Mouse (Mus musculus) hindbrain, embryonic 10.5 days (tissue): ENCODE measurements at regions not wholly inside any gene's neighbourhood (a gene's known extent, or its start where the extent isn't known, plus 50 kb on each side); places are given as distances from the start of the nearest gene placed in this dataset.

Experiments
- DNase-seq: peaks from one replicate; pipeline ENCODE4 v3.0.0-alpha.2; 2017; ENCODE audit warnings: low spot score
- H3K27ac ChIP-seq: fragments of 300-500 bp; sonication (generic); 2 replicates; pipeline ENCODE4 v1.5.1; 2016; ENCODE audit warnings: mild to moderate bottlenecking, moderate library complexity
- H3K27me3 ChIP-seq: fragments of 300-500 bp; sonication (generic); 2 replicates; pipeline ENCODE4 v1.6.1; 2016; ENCODE audit warnings: mild to moderate bottlenecking; ENCODE audit not compliant: poor library complexity, insufficient read depth, severe bottlenecking
- H3K36me3 ChIP-seq: fragments of 300-500 bp; sonication (generic); 2 replicates; pipeline ENCODE4 v1.6.1; 2016; ENCODE audit warnings: mild to moderate bottlenecking, moderate library complexity
- H3K4me1 ChIP-seq: fragments of 300-500 bp; sonication (generic); replicated peaks from 2 replicates; pipeline ENCODE4 v1.6.1; 2016; ENCODE audit warnings: mild to moderate bottlenecking
- H3K4me3 ChIP-seq: fragments of 300-500 bp; sonication (generic); 2 replicates; pipeline ENCODE4 v1.5.1; 2016; ENCODE audit warnings: mild to moderate bottlenecking, moderate library complexity
- H3K9me3 ChIP-seq: fragments of 300-500 bp; sonication (generic); 2 replicates; pipeline ENCODE4 v1.6.1; 2016; ENCODE audit warnings: mild to moderate bottlenecking, moderate library complexity
- WGBS: fragments of 180-500 bp; shearing (Covaris S2); methylation state at CpG from one replicate; pipeline ENCODE4 v1.1.7; 2016; 5-methylcytosine and 5-hydroxymethylcytosine counted together

GRCm38 (mm10) chr10:56737073-56737472, 359.9 kb downstream of the Gja1 start:
- no peaks in the 10 kb centered on the region for H3K36me3 ChIP-seq
- no peaks in the 10 kb centered on the region for H3K4me1 ChIP-seq
- no peak overlapping the region for H3K27ac ChIP-seq
- DNase-seq, result no peak
- no peaks in the 10 kb centered on the region for H3K27me3 ChIP-seq
- no peak overlapping the region for H3K4me3 ChIP-seq
- H3K9me3 ChIP-seq, result no peaks in the 10 kb centered on the region

DNA sequence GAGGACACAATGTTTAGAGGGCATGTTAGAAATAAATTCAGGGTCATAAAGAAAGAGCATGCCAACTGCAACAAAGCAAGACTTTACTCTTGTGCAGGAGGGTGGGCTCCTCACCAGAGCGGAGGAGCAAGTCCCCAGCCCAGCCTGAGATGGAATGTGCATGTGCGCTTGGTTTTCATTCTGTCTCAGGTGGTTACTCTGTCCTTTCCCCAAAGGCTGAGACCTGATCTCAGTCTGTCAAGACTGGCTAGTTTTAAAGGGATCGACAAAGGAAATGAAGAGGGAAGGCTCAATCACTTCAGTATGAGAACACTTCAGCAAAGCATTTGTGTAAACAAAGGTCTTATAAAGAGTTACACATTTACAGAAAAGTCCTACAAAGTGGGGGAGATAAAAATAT, 362.5 kb downstream of the Gja1 start:
- Histone ChIP-seq H3K4me3 (no peak overlapping the region), H3K36me3 (no peaks in the 10 kb centered on the region), H3K27ac (no peak overlapping the region), H3K27me3 (no peaks in the 10 kb centered on the region), H3K4me1 (no peaks in the 10 kb centered on the region), H3K9me3 (no peaks in the 10 kb centered on the region)
- WGBS, result 75% methylated on average over 3 of the region's 3 CpGs
- no peak for DNase-seq

DNA sequence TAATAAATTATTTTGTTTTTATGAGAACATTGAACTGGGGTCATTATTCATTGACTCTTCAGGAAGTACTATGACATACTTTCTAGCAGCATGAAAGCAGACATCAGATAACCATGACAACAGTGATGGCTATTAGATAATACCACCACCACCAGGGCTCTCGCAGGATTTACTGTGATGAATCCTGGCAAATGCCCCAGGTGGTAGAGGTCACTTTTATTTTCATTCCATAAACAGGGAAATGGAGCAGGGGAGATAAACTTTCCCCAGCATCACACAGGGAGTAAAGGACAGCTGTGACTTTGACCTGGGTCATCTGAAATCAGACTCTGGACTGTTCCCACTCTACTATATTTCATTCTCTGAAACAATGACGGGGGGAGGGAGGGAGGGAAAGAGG, 375.0 kb downstream of the Gja1 start:
- H3K4me3 ChIP-seq, result no peak overlapping the region
- H3K27me3 ChIP-seq, result no peaks in the 10 kb centered on the region
- WGBS, result 33% methylated on average over 2 of the region's 2 CpGs
- peak; percentile 8 for DNase-seq
- no peak overlapping the region for H3K27ac ChIP-seq
- no peaks in the 10 kb centered on the region for H3K9me3 ChIP-seq
- peaks cover 8% of the 10 kb centered on the region; the same call in 1 of the 2 replicates for H3K4me1 ChIP-seq
- no peaks in the 10 kb centered on the region for H3K36me3 ChIP-seq

DNA sequence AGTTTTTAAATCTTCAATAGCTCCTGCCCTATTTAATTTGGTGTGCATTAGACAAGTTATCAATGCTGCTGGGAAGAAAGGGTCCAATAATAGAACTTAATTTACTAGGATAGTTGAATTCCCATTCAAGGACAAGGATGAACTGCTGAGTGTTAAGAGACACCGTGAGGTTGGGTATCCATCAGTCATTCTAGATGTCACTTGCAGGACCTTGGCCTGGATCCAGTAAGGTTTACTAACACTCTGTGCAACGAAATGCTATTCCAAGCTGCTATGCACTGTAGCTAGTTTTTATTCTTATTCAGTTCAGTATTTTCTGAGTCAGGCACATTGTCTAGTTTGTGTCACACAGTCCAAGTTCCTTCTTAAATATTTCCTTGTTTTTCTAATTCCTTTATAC, 376.4 kb downstream of the Gja1 start:
- Histone ChIP-seq H3K4me3 (no peak overlapping the region), H3K9me3 (no peaks in the 10 kb centered on the region), H3K27me3 (no peaks in the 10 kb centered on the region), H3K4me1 (peaks cover 8% of the 10 kb centered on the region; the same call in 1 of the 2 replicates), H3K36me3 (no peaks in the 10 kb centered on the region), H3K27ac (no peak overlapping the region)
- 85% methylated on average over 2 of the region's 2 CpGs for WGBS
- no peak for DNase-seq

DNA sequence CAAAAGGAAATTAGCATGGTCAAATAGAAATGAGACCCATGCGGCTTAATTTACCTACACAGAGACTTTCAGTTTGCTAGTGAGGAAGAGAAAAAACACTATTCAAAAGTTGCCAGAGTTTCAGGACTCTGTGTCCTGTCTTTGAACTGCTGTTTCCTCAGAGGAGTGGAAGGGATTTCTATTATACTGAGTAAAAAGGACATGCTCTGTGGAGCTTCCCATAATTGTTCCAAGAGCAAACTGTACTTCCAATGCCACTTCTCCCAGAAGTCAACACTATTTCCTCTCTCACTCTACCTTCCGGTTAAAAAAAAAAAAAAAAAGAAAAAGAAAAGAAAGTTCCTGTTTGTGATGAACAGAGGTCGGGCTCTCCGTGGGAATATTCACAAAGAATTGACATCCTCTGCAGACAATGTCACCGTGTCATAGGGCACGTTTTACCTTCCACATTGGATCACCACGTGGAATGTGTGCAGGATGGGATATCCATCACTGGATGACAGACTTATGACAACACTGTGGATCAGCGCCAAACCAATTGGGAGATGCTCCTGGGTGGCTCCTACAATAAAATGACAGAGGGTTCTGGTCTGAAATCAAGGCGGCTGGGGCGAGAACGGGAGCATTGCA, 377.5 kb downstream of the Gja1 start:
- H3K27ac ChIP-seq, result no peak overlapping the region
- H3K4me3 ChIP-seq, result no peak overlapping the region
- peaks cover 8% of the 10 kb centered on the region; the same call in 1 of the 2 replicates for H3K4me1 ChIP-seq
- H3K9me3 ChIP-seq, result no peaks in the 10 kb centered on the region
- 78% methylated on average over 11 of the region's 11 CpGs for WGBS
- H3K27me3 ChIP-seq, result no peaks in the 10 kb centered on the region
- DNase-seq, result no peak
- H3K36me3 ChIP-seq, result no peaks in the 10 kb centered on the region

GRCm38 (mm10) chr10:56770629-56771028, 393.5 kb downstream of the Gja1 start:
- WGBS, result 89% methylated on average over 4 of the region's 4 CpGs

DNA sequence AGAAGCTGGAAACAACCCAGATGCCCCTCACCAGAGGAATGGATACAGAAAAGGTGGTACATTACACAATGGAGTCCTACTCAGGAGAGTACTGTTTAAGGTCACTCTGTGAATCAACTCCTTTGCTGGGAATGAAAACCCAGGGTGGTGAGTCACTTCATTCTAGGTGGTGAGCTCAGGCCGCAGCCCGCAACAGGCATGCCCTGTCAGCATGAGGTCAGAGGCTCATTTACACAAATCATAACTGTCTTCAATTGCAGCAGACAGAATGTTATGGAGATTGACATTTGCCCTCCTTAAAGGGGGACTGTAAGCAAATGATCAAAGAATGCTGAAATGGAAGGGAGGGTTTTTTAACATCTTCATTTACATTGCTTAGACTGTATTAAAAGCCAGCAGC, 405.1 kb downstream of the Gja1 start:
- WGBS, result 71% methylated on average over 2 of the region's 2 CpGs
- no peak for DNase-seq
- Histone ChIP-seq H3K36me3 (no peaks in the 10 kb centered on the region), H3K27me3 (no peaks in the 10 kb centered on the region), H3K4me3 (no peak overlapping the region), H3K9me3 (no peaks in the 10 kb centered on the region), H3K27ac (no peak overlapping the region), H3K4me1 (peaks cover 9% of the 10 kb centered on the region)

More at GRCm38 (mm10) chr10:56770629-56771028, 393.5 kb downstream of the Gja1 start:
- Histone ChIP-seq H3K27ac (no peak overlapping the region), H3K4me1 (no peaks in the 10 kb centered on the region), H3K4me3 (no peak overlapping the region), H3K9me3 (no peaks in the 10 kb centered on the region), H3K36me3 (no peaks in the 10 kb centered on the region), H3K27me3 (no peaks in the 10 kb centered on the region)
- no peak for DNase-seq

GRCm38 (mm10) chr10:56783941-56784340, 406.8 kb downstream of the Gja1 start:
- DNase-seq, result no peak
- Histone ChIP-seq H3K27me3 (no peaks in the 10 kb centered on the region), H3K36me3 (no peaks in the 10 kb centered on the region), H3K27ac (no peak overlapping the region), H3K4me3 (no peak overlapping the region), H3K9me3 (no peaks in the 10 kb centered on the region), H3K4me1 (peaks cover 9% of the 10 kb centered on the region)
- 84% methylated on average over 4 of the region's 4 CpGs for WGBS

- Histone ChIP-seq H3K27ac (no peak overlapping the region), H3K4me1 (no peaks in the 10 kb centered on the region; the same call in 1 of the 2 replicates), H3K9me3 (no peaks in the 10 kb centered on the region), H3K27me3 (no peaks in the 10 kb centered on the region), H3K36me3 (no peaks in the 10 kb centered on the region), H3K4me3 (no peak overlapping the region)
- 87% methylated on average over 4 of the region's 4 CpGs for WGBS
- DNase-seq, result no peak
Measured at GRCm38 (mm10) chr10:56788081-56788480, 411.0 kb downstream of the Gja1 start.

- WGBS, result 52% methylated on average over 8 of the region's 8 CpGs
- no peaks in the 10 kb centered on the region for H3K27me3 ChIP-seq
- peaks cover 6% of the 10 kb centered on the region; the same call in 1 of the 2 replicates for H3K4me1 ChIP-seq
- no peak for DNase-seq
- no peak overlapping the region for H3K27ac ChIP-seq
- H3K36me3 ChIP-seq, result no peaks in the 10 kb centered on the region
- no peak overlapping the region for H3K4me3 ChIP-seq
- H3K9me3 ChIP-seq, result no peaks in the 10 kb centered on the region
Measured at GRCm38 (mm10) chr10:56793074-56793473, 415.9 kb downstream of the Gja1 start.

GRCm38 (mm10) chr10:56795396-56795795, 418.3 kb downstream of the Gja1 start:
- 30% methylated on average over 3 of the region's 3 CpGs for WGBS
- Histone ChIP-seq H3K4me3 (no peak overlapping the region), H3K27me3 (no peaks in the 10 kb centered on the region), H3K4me1 (peaks cover 6% of the 10 kb centered on the region; the same call in 1 of the 2 replicates), H3K9me3 (no peaks in the 10 kb centered on the region), H3K36me3 (no peaks in the 10 kb centered on the region), H3K27ac (no peak overlapping the region)
- peak; percentile 29 for DNase-seq

- WGBS, result 79% methylated on average over 3 of the region's 3 CpGs
- H3K36me3 ChIP-seq, result no peaks in the 10 kb centered on the region
- peaks cover 6% of the 10 kb centered on the region; the same call in 1 of the 2 replicates for H3K4me1 ChIP-seq
- no peaks in the 10 kb centered on the region for H3K9me3 ChIP-seq
- DNase-seq, result no peak
- no peak overlapping the region for H3K4me3 ChIP-seq
- H3K27ac ChIP-seq, result no peak overlapping the region
- no peaks in the 10 kb centered on the region for H3K27me3 ChIP-seq
Measured at GRCm38 (mm10) chr10:56799307-56799706, 422.2 kb downstream of the Gja1 start.

- Histone ChIP-seq H3K4me3 (no peak overlapping the region), H3K36me3 (no peaks in the 10 kb centered on the region), H3K27me3 (no peaks in the 10 kb centered on the region), H3K4me1 (peaks cover 6% of the 10 kb centered on the region; the same call in 1 of the 2 replicates), H3K9me3 (no peaks in the 10 kb centered on the region), H3K27ac (no peak overlapping the region)
- DNase-seq, result no peak
- WGBS, result 69% methylated on average over 3 of the region's 3 CpGs
Measured at GRCm38 (mm10) chr10:56799745-56800144, 422.6 kb downstream of the Gja1 start.

GRCm38 (mm10) chr10:56809006-56809405, 431.9 kb downstream of the Gja1 start:
- Histone ChIP-seq H3K36me3 (no peaks in the 10 kb centered on the region), H3K9me3 (no peaks in the 10 kb centered on the region), H3K4me1 (no peaks in the 10 kb centered on the region), H3K27ac (no peak overlapping the region), H3K27me3 (no peaks in the 10 kb centered on the region), H3K4me3 (no peak overlapping the region)
- no peak for DNase-seq
- 76% methylated on average over 1 of the region's 1 CpGs for WGBS
